Mouse (Mus musculus) fat pad, adult 2 months (tissue): Measurements from ENCODE around the gene Atp1a3.

ENCODE experiments used
- DNase-seq: peaks from one replicate; pipeline ENCODE4 v3.0.0-alpha.2; 2011; ENCODE audit warnings: low read depth, low spot score; ENCODE audit errors: extremely low read depth

Atp1a3 gene

GRCm38 (mm10) chr7:24967966-24968365 lies 37.8 kb downstream of the Atp1a3 start:
- DNase-seq = no peak

DNA sequence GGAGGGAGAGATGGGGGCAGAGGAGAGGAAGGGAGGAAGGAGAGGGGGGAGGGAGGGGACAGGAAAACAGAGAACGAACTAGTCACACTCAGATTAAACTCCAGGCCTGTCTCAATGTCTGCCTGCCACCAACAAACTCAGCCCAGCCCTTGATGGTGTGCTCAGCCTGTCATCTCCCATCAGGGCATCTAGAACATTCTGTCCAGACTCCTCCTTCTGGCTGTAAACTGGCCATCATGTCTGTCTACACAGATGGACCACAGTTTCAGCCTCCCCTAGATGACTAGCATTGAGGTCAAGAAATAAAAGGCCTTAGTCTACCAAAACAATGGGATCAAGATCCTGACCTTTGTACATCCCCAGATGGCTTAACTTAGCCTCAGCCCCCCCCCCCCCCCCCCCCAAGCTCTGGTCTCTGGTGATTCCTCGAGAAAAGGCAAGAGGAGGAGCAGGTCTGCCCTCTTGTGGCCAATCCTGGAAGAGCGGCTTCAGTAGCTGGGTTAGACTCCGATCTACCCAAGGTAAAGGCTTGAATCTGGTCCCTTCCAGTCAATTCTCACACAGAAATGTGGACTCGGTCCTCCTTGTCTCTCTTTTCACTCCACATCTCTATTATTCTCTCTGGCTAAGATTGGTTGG lies 40.7 kb downstream of the Atp1a3 start:
- DNase-seq = no peak

DNA sequence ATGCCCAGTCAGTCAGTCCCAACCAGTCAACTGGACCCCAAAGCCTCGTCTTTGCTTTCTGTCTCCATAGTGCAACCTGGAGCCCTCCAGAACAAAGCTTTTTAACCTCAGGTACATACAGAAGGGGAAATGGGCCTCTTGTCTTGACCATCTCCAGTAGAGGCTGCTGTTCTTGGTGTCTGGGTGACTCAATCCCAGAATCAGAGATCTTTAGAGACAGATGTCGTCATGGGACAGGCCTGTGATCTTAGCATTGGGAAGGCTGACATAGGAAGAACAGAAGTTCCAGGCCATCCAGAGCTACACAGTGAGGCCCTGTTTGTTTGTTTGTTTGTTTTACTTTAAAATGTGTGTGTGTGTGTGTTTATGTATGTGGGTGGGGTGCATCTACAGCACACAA lies 41.5 kb downstream of the Atp1a3 start:
- no peak for DNase-seq

DNA sequence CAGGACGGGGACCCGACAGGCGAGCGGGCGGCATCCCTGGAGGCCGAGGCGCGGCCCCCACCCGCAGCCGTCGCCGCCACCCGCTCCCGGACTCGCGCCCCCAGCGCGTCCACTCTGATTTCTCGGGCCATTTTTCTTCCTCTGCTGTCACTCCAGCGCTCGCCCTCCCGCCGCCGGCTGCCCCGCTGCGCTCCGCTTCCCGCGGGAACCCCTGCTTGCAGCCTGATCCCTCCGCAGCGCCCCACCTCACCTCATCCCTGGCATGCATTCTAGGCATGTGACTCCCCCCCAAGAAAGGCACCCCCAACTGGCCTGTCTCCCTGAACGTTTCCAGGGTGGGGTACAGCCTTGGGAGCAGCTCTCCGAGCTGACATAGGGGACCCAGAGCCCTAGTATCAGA lies 50.5 kb downstream of the Atp1a3 start:
- DNase-seq = no peak

DNA sequence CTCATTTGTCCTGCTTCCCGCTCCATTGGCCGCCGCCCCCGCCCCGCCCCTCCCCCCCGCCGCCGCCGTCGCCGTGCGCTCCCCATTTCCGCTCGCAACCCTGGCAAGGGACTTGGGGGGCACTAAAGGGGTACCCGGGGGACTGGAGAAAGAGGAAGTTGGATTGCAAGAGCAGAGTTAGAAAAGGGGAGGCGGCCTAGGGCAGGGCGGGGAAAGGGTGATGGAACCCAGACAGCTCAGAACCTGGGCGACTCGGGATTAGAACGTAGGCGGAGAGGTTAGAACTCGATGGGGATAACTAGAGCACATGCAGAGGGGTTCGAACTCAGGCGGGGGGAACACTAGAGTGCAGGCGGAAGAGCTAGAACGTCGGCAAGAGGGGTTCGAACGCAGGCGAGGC lies 51.3 kb downstream of the Atp1a3 start:
- DNase-seq = no peak

DNA sequence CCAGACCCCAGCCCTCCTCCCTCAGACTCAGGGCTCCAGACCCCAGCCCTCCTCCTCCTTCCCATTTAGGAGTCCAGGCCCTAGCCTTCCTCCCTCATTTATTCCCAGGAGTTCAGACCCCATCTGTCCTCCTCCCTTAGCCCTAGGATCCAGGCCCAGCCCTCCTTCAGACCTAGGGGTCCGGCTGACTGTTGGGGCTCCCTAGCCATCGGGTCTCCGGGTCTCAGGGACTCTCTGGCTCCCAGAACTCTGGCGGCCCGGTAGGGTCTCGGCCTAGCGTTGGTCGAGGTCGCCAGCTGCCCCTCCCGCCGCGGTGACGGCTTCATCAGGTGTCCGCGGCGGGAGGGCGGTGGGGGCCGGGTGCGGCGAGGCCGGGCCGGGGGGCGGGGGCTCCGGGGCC lies 51.8 kb downstream of the Atp1a3 start:
- no peak for DNase-seq

DNA sequence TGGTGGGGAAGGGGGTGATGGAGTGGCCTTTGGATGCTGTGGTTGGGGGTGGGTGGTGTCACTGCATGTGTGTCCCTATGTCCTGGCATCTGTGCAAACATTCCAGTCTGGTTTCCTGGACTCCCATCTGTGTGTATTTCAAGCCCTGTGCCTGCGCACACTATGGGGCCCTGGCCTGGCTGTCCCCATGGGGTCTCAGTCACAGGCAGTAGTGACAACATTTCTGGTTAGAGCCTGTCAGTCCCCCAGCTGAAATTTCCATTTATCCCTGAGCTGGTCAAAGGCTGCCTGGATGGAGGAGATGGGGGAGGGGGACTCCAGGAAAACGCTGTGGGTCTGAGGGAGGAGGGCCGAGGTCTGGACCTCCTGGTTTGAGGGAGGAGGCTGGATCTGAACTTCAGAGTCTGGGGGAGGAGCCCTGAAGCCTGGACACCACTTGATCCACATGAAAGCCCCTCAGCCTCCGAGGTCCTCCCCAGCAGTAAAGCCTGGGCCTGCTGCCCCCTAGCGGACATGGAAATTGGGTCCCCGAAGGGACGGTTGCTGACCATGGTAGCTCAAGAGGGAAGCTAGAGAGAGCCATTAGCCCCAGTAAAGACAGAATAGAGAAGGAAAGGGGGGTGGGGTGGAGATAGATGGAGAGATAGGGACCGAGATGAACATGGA lies 55.7 kb downstream of the Atp1a3 start:
- no peak for DNase-seq

DNA sequence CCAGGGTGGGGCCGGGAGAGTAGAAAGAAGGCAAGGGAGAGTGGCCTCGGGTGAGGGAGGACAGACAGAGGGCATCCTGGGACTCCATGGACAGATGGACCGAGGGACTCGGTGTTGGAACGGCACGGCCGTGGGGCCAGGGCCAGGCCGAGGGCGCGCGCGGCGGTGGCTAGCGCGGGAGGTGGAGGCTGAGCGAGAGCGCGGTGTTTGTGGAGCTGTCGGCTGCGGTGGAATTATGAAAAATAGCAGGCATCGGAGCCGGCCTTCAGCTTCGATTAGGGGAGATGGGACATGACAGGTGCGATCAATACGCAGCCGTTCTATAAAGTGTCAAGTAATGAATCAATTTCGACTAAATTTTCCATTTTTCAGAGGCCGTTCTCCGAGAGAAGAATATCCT lies 57.0 kb downstream of the Atp1a3 start:
- no peak for DNase-seq

- DNase-seq = no peak
Observed at GRCm38 (mm10) chr7:24947316-24948048, 58.3 kb downstream of the Atp1a3 start.

DNA sequence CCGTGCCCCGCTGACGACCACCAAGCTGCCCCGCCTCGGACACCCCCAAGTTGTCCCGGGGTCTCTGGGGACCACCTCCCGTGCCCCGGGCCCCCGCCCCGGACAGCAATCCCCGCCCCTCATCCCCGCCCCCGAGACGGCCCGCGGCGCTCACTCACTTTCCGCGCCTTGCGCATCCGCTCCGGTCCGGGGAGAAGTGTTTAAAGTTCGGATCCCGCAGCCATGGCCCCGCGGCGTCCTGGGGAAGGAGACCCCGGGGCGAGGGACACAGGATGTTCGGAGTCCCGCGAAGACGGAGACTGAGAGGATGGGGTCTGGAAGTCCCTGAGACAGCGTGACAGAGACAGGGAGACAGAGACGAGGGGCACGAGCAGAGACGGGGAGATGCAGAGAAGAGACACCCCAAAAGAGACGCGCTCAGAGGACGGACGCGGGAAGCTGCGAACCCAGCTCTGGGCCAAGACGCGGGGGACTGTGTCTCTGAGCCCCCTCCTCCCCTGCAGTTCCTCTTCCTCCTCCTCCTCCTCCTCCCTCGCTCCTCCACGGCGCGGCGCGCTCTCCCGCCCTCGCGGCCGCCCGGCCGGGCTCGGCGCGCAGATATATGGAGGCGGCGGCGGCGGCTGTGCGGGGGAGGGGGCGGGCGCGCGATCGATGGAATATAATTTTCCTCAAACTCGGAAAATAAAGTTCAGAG lies 61.4 kb downstream of the Atp1a3 start, which contains the start of gene Gm4881:
Gene Gm4881, minus strand, starts transcription at position 238 of the 694 bp plus-strand sequence.
- DNase-seq = no peak

GRCm38 (mm10) chr7:24943641-24944040 lies 62.1 kb downstream of the Atp1a3 start:
- DNase-seq = no peak

DNA sequence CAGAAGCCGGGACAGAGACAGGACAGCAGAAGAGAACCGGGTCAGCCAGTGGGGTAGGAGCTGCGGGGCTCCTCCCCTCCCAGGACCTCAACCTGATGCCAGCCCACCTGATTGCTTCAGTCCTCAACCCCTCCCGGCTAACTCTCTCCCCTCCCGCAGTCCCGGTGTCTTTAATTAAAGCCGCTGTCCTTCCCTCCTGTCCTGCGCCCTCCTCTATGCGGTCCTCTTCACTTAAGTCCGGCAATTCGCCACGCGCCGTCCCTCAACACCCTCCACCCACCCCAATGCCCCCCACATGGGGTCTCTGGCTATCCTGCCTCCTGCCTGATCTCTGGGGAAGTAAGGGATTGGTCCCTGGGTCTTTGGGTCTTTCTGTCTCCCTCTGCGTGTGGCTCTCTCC lies 74.1 kb downstream of the Atp1a3 start:
- no peak for DNase-seq

DNA sequence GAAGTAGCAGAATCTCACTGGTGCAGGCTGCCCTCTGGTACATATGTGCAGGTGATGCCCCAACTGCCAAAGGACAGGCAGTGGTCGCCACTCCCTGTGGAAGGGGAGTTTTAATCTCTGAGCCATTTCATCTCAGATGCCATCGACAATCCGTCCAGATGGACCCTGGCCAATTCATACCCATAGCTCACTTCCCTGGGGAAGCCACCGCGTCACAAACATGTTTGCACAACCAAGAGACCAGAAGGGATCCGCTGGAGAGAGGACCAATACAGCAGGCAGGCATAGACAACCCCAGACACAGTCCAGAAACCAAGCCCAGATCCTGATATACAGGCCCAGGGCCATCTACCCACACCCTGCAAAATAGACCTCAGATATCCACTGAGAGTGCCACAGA lies 75.3 kb downstream of the Atp1a3 start:
- DNase-seq = no peak
